Mouse (Mus musculus): ENCODE measurements around the gene Map3k12. TPM values are rescaled to one million over a fixed set of nuclear protein-coding genes. Genes with fewer than 3 reads are reported as not detected.

The Map3k12 gene
- polyA plus RNA-seq, 1 experiment from 2014 or later = 69.5 TPM

- 66% methylated on average over 3 of the region's 3 CpGs for WGBS
- ATAC-seq = no peak
These were observed 29.4 kb upstream of the Map3k12 start for GRCm38 (mm10) chr15:102546246-102546645.

DNA sequence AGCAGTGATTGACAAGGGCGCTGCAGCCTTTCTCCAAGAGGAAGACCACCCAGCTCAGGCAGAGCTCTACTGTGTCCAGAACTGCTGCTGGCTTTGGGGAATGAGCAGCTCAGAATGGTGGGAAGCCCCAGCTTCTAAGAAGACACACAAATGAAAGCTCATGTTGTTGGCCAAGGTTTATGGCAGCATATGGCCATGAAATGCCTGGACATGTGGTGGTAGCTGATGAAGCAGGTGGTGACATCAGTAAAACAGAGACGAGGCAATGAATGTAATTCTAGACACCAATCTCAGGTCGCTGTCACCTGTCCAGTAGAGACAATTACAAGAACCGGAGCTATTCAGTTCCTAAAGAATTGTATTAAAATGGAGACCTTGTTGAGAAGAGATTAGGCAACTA lies 27.9 kb upstream of the Map3k12 start:
- ATAC-seq = peak; percentile 29; the same call in 1 of the 2 replicates
- WGBS = 70% methylated on average over 4 of the region's 4 CpGs
- Histone ChIP-seq H3K36me3 (ENCODE audit: control insufficient read depth, insufficient read depth) (peaks cover 12% of the 10 kb centered on the region), H3K27me3 (replicated peaks; ENCODE audit: control insufficient read depth, insufficient read depth, low read length) (no peaks in the 10 kb centered on the region), H3K4me3 (replicated peaks; ENCODE audit: low read length) (no peak overlapping the region), H3K4me1 (replicated peaks; ENCODE audit: control insufficient read depth, insufficient read depth, low read length) (peaks cover 9% of the 10 kb centered on the region), H3K9ac (replicated peaks; ENCODE audit: low read depth, low read length) (no peak overlapping the region), H3K4me2 (ENCODE audit: low read length) (no peak overlapping the region), H3K9me3 (ENCODE audit: control insufficient read depth, low read length) (no peaks in the 10 kb centered on the region), H3K27ac (ENCODE audit: low read length) (peak overlapping the region; percentile 13)

More at GRCm38 (mm10) chr15:102546246-102546645, 29.4 kb upstream of the Map3k12 start:
- Histone ChIP-seq H3K4me1 (replicated peaks; ENCODE audit: control insufficient read depth, insufficient read depth, low read length) (peaks cover 9% of the 10 kb centered on the region), H3K36me3 (ENCODE audit: control insufficient read depth, insufficient read depth) (peaks cover 5% of the 10 kb centered on the region), H3K9me3 (ENCODE audit: control insufficient read depth, low read length) (no peaks in the 10 kb centered on the region), H3K27ac (ENCODE audit: low read length) (peak overlapping the region; percentile 88), H3K27me3 (replicated peaks; ENCODE audit: control insufficient read depth, insufficient read depth, low read length) (no peaks in the 10 kb centered on the region), H3K4me2 (ENCODE audit: low read length) (no peak overlapping the region), H3K9ac (replicated peaks; ENCODE audit: low read depth, low read length) (no peak overlapping the region), H3K4me3 (replicated peaks; ENCODE audit: low read length) (no peak overlapping the region)

- H3K4me3 ChIP-seq (replicated peaks; ENCODE audit: low read length) = no peak overlapping the region
- no peak overlapping the region for H3K27ac ChIP-seq (ENCODE audit: low read length)
- H3K27me3 ChIP-seq (replicated peaks; ENCODE audit: control insufficient read depth, insufficient read depth, low read length) = no peaks in the 10 kb centered on the region
- WGBS = 93% methylated on average over 7 of the region's 7 CpGs
- H3K4me1 ChIP-seq (replicated peaks; ENCODE audit: control insufficient read depth, insufficient read depth, low read length) = no peaks in the 10 kb centered on the region
- H3K36me3 ChIP-seq (ENCODE audit: control insufficient read depth, insufficient read depth) = peaks cover 15% of the 10 kb centered on the region
- no peak overlapping the region for H3K4me2 ChIP-seq (ENCODE audit: low read length)
- H3K9ac ChIP-seq (replicated peaks; ENCODE audit: low read depth, low read length) = no peak overlapping the region
- ATAC-seq = no peak
- no peaks in the 10 kb centered on the region for H3K9me3 ChIP-seq (ENCODE audit: control insufficient read depth, low read length)
These were observed 17.1 kb upstream of the Map3k12 start for GRCm38 (mm10) chr15:102533926-102534325.

DNA sequence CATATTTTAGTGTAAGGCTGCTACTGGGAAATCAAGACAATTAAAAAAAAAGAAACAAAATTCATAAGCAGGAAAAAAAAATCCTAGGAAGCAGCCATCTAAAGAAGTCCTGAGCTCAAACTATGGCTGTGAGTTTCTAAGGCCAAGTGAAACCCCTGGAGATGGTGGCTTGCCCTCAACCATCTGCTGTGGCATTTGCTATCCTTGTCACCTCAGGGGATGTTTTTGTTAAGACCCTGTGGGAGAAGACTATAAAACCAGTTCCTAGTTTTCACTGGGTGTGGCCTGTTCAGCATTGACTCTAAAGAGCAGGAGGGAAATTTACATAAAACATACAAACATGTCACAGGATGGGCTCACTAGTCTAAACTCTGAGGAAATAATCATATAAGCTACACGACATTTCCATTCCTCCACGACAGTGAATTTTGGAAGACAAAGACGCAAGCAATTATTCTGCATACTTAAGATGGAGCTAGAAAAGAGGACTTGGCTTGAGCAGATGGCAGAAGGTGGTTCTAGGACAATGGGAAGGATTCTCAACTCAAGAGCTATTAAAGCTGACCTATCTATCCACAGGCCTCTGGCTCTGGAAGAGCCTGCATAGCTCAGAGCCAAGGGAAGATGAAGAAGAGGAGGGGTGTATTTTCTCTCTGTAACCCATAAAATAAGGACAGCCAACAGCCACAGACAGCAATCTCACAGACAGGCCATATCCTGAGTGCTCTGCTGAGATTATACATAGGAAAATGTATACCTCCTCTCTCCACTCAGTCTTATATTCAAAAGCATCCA lies 15.4 kb upstream of the Map3k12 start:
- Histone ChIP-seq H3K4me1 (replicated peaks; ENCODE audit: control insufficient read depth, insufficient read depth, low read length) (no peaks in the 10 kb centered on the region), H3K27me3 (replicated peaks; ENCODE audit: control insufficient read depth, insufficient read depth, low read length) (no peaks in the 10 kb centered on the region), H3K9me3 (ENCODE audit: control insufficient read depth, low read length) (no peaks in the 10 kb centered on the region), H3K4me3 (replicated peaks; ENCODE audit: low read length) (no peak overlapping the region), H3K36me3 (ENCODE audit: control insufficient read depth, insufficient read depth) (peaks cover 18% of the 10 kb centered on the region), H3K9ac (replicated peaks; ENCODE audit: low read depth, low read length) (no peak overlapping the region), H3K27ac (ENCODE audit: low read length) (peak overlapping the region; percentile 79), H3K4me2 (ENCODE audit: low read length) (no peak overlapping the region)
- WGBS = 78% methylated on average over 3 of the region's 3 CpGs
- no peak; the same call in 1 of the 2 replicates for ATAC-seq

DNA sequence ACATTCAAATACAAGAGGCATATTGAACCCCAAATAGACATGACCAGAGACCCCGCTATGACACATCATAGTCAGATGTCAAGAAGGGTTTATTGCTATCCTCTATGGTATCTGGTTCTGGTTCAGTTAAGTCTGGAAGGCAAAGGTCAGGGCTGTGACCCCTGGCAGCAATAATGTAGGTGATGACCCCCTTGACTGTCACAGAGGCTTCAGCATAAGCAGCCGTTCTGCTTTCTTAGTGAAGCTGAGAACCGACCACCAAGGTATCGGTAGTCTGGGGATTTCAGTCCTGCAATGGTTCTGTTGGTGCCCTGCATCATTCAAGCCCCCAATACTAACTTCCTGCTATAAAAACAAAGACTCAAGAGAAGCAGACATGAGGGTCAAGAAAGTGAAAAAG lies 14.7 kb upstream of the Map3k12 start:
- Histone ChIP-seq H3K9ac (replicated peaks; ENCODE audit: low read depth, low read length) (no peak overlapping the region), H3K27me3 (replicated peaks; ENCODE audit: control insufficient read depth, insufficient read depth, low read length) (no peaks in the 10 kb centered on the region), H3K27ac (ENCODE audit: low read length) (peak overlapping the region; percentile 10; the same call in 1 of the 2 replicates), H3K4me1 (replicated peaks; ENCODE audit: control insufficient read depth, insufficient read depth, low read length) (no peaks in the 10 kb centered on the region), H3K9me3 (ENCODE audit: control insufficient read depth, low read length) (no peaks in the 10 kb centered on the region), H3K4me2 (ENCODE audit: low read length) (no peak overlapping the region), H3K4me3 (replicated peaks; ENCODE audit: low read length) (no peak overlapping the region), H3K36me3 (ENCODE audit: control insufficient read depth, insufficient read depth) (peaks cover 18% of the 10 kb centered on the region)
- no peak for ATAC-seq
- 95% methylated on average over 4 of the region's 4 CpGs for WGBS

DNA sequence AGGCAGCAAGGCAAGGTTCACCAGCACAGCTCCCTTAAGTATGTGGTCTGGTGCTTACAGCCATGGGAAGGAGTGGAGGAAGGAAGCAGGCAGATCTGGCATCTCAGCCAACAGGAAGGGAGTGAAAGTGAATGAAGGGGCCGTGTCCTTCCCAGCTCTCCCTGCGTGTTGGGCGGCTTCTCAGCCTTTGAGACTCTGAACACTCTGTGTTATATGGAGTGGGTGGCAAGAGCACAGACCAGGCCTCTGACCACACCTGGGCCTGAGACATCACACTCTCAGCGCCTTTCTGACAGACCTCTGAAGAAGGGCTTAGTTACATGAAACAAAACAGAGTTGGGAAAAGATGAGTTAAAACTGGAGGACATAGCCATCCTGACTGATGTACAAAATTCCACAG lies 13.7 kb upstream of the Map3k12 start:
- 77% methylated on average over 4 of the region's 4 CpGs for WGBS
- Histone ChIP-seq H3K4me1 (replicated peaks; ENCODE audit: control insufficient read depth, insufficient read depth, low read length) (no peaks in the 10 kb centered on the region), H3K4me3 (replicated peaks; ENCODE audit: low read length) (no peak overlapping the region), H3K27me3 (replicated peaks; ENCODE audit: control insufficient read depth, insufficient read depth, low read length) (no peaks in the 10 kb centered on the region), H3K36me3 (ENCODE audit: control insufficient read depth, insufficient read depth) (peaks cover 18% of the 10 kb centered on the region), H3K4me2 (ENCODE audit: low read length) (no peak overlapping the region), H3K9ac (replicated peaks; ENCODE audit: low read depth, low read length) (no peak overlapping the region), H3K9me3 (ENCODE audit: control insufficient read depth, low read length) (no peaks in the 10 kb centered on the region), H3K27ac (ENCODE audit: low read length) (no peak overlapping the region)
- no peak for ATAC-seq

GRCm38 (mm10) chr15:102528396-102528795 lies 11.5 kb upstream of the Map3k12 start:
- ATAC-seq = no peak
- peaks cover 16% of the 10 kb centered on the region for H3K36me3 ChIP-seq (ENCODE audit: control insufficient read depth, insufficient read depth)
- no peaks in the 10 kb centered on the region for H3K4me1 ChIP-seq (replicated peaks; ENCODE audit: control insufficient read depth, insufficient read depth, low read length)
- no peaks in the 10 kb centered on the region for H3K27me3 ChIP-seq (replicated peaks; ENCODE audit: control insufficient read depth, insufficient read depth, low read length)
- 90% methylated on average over 1 of the region's 1 CpGs for WGBS
- no peak overlapping the region for H3K27ac ChIP-seq (ENCODE audit: low read length)
- no peak overlapping the region for H3K4me2 ChIP-seq (ENCODE audit: low read length)
- no peaks in the 10 kb centered on the region for H3K9me3 ChIP-seq (ENCODE audit: control insufficient read depth, low read length)
- no peak overlapping the region for H3K4me3 ChIP-seq (replicated peaks; ENCODE audit: low read length)
- H3K9ac ChIP-seq (replicated peaks; ENCODE audit: low read depth, low read length) = no peak overlapping the region

DNA sequence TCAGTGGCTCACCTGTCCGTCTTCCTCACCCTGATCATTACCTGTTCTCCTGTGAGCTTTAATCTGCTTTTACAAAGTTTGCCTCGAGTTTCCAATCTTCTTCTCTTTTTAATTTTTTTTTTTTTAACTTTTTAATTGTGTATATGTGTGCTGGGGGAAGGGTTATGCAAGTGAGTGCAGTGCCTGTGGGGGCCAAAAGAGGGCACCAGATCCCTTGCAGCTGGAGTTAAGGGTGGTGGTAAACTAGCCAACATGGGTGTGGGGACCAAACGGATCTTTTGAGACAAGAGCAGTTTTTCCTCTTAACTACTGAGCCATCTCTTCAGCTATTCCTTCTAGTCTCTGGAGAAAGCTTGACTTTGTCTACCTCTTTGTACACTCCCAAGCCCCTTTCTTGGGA lies 11.1 kb upstream of the Map3k12 start:
- H3K9ac ChIP-seq (replicated peaks; ENCODE audit: low read depth, low read length) = no peak overlapping the region
- no peaks in the 10 kb centered on the region for H3K27me3 ChIP-seq (replicated peaks; ENCODE audit: control insufficient read depth, insufficient read depth, low read length)
- no peaks in the 10 kb centered on the region for H3K4me1 ChIP-seq (replicated peaks; ENCODE audit: control insufficient read depth, insufficient read depth, low read length)
- no peak overlapping the region for H3K4me3 ChIP-seq (replicated peaks; ENCODE audit: low read length)
- no peak overlapping the region for H3K4me2 ChIP-seq (ENCODE audit: low read length)
- WGBS = 74% methylated on average over 3 of the region's 3 CpGs
- no peak for ATAC-seq
- no peaks in the 10 kb centered on the region for H3K9me3 ChIP-seq (ENCODE audit: control insufficient read depth, low read length)
- H3K27ac ChIP-seq (ENCODE audit: low read length) = no peak overlapping the region
- peaks cover 16% of the 10 kb centered on the region for H3K36me3 ChIP-seq (ENCODE audit: control insufficient read depth, insufficient read depth)

- 86% methylated on average over 6 of the region's 6 CpGs for WGBS
- ATAC-seq = no peak
- Histone ChIP-seq H3K36me3 (ENCODE audit: control insufficient read depth, insufficient read depth) (peaks cover 18% of the 10 kb centered on the region), H3K4me3 (replicated peaks; ENCODE audit: low read length) (no peak overlapping the region), H3K27me3 (replicated peaks; ENCODE audit: control insufficient read depth, insufficient read depth, low read length) (no peaks in the 10 kb centered on the region), H3K4me1 (replicated peaks; ENCODE audit: control insufficient read depth, insufficient read depth, low read length) (no peaks in the 10 kb centered on the region), H3K27ac (ENCODE audit: low read length) (no peak overlapping the region), H3K4me2 (ENCODE audit: low read length) (no peak overlapping the region), H3K9ac (replicated peaks; ENCODE audit: low read depth, low read length) (no peak overlapping the region), H3K9me3 (ENCODE audit: control insufficient read depth, low read length) (no peaks in the 10 kb centered on the region)
These were observed 9.5 kb upstream of the Map3k12 start for GRCm38 (mm10) chr15:102526111-102527002.
